Mouse (Mus musculus) lung, postnatal 25 days (tissue): ENCODE results near the gene Bmyc.
"Not testable (repeated sequence)": the region's sequence is repeated elsewhere in the genome, so short reads cannot be mapped to it uniquely, and the experiment has no call there.

Source experiments
- DNase-seq: peaks from one replicate; pipeline ENCODE4 v3.0.0; 2022; ENCODE audit warnings: low spot score

The Bmyc gene

GRCm38 (mm10) chr2:25706643-25707481 lies at the start of gene Bmyc:
Gene Bmyc (plus strand): TSS chr2:25706739.
- DNase-seq, result peak; percentile 70

GRCm38 (mm10) chr2:25657246-25657645 lies 49.3 kb upstream of the Bmyc start:
- DNase-seq, result no peak

GRCm38 (mm10) chr2:25657652-25658051 lies 48.9 kb upstream of the Bmyc start, which contains the start of gene Lcn5:
Gene Lcn5 (plus strand): TSS chr2:25657952.
- no peak for DNase-seq

- DNase-seq, result no peak
Observed at GRCm38 (mm10) chr2:25660279-25660678, 46.3 kb upstream of the Bmyc start.

GRCm38 (mm10) chr2:25661245-25661970 lies 45.1 kb upstream of the Bmyc start:
- no peak for DNase-seq

- DNase-seq, result peak; percentile 17
Observed at GRCm38 (mm10) chr2:25663511-25663910, 43.0 kb upstream of the Bmyc start.

GRCm38 (mm10) chr2:25664125-25664524 lies 42.4 kb upstream of the Bmyc start:
- DNase-seq, result no peak

- no peak for DNase-seq
Observed at GRCm38 (mm10) chr2:25666516-25666915, 40.0 kb upstream of the Bmyc start.

GRCm38 (mm10) chr2:25676486-25676885 lies 30.1 kb upstream of the Bmyc start, which contains the start of gene Lcn6:
Gene Lcn6 (plus strand): TSS chr2:25676786.
- DNase-seq, result no peak

- DNase-seq, result no peak
Observed at GRCm38 (mm10) chr2:25679559-25679958, 27.0 kb upstream of the Bmyc start.

GRCm38 (mm10) chr2:25682426-25682825 lies 24.1 kb upstream of the Bmyc start, which contains the start of gene Lcn10:
Gene Lcn10 (plus strand): TSS chr2:25682726.
- no peak for DNase-seq

- no peak for DNase-seq
Observed at GRCm38 (mm10) chr2:25686941-25687340, 19.6 kb upstream of the Bmyc start.

- peak; percentile 52 for DNase-seq
Observed at GRCm38 (mm10) chr2:25694605-25695004, 11.9 kb upstream of the Bmyc start.

GRCm38 (mm10) chr2:25696951-25697350 lies 9.6 kb upstream of the Bmyc start:
- DNase-seq, result no peak

GRCm38 (mm10) chr2:25698696-25699095 lies 7.8 kb upstream of the Bmyc start:
- DNase-seq, result no peak

GRCm38 (mm10) chr2:25699743-25700142 lies 6.8 kb upstream of the Bmyc start, which contains the start of gene Obp2a:
Gene Obp2a (plus strand): TSS chr2:25700043.
- DNase-seq, result not testable (repeated sequence)

GRCm38 (mm10) chr2:25701001-25701400 lies 5.5 kb upstream of the Bmyc start:
- no peak for DNase-seq

- no peak for DNase-seq
Observed at GRCm38 (mm10) chr2:25703706-25704105, 2.8 kb upstream of the Bmyc start.

- DNase-seq, result no peak
Observed at GRCm38 (mm10) chr2:25708121-25708520, 1.6 kb downstream of the Bmyc start.

- DNase-seq, result not testable (repeated sequence)
Observed at GRCm38 (mm10) chr2:25709056-25709455, 2.5 kb downstream of the Bmyc start.

- not testable (repeated sequence) for DNase-seq
Observed at GRCm38 (mm10) chr2:25709791-25710190, 3.3 kb downstream of the Bmyc start.

GRCm38 (mm10) chr2:25711641-25712040 lies 5.1 kb downstream of the Bmyc start:
- not testable (repeated sequence) for DNase-seq

- DNase-seq, result no peak
Observed at GRCm38 (mm10) chr2:25717222-25717621, 10.7 kb downstream of the Bmyc start.
